Mouse (Mus musculus) MEL (cell line): ENCODE results near the gene Med13l. TPM values are rescaled to one million over a fixed set of nuclear protein-coding genes. Genes with fewer than 3 reads are reported as not detected.

Experiments
- DNase-seq: peaks from one replicate; pipeline ENCODE4 v3.0.0; 2011; ENCODE audit warnings: low read depth, low spot score
- H3K27ac ChIP-seq: 2 replicates; pipeline ENCODE4 v1.5.1; 2012; ENCODE audit warnings: low read depth, mild to moderate bottlenecking, control low read depth, low read length, moderate library complexity; ENCODE audit not compliant: control insufficient read depth
- H3K27me3 ChIP-seq, 2 experiments: fragments of 150-350 bp in 1 of 2; sonication (generic) in 1 of 2; 2 replicates each; pipeline ENCODE4 v1.6.1; 2012; ENCODE audit warnings: low read length in 2 of 2, mild to moderate bottlenecking in 2 of 2, improper control_type of control experiment in 1 of 2, moderate library complexity in 1 of 2; ENCODE audit not compliant: insufficient read depth in 2 of 2, control insufficient read depth in 1 of 2
- H3K36me3 ChIP-seq, 2 experiments: 2 replicates each; pipeline ENCODE4 v1.6.1; 2012 to 2014; ENCODE audit warnings: low read length in 2 of 2, improper control_type of control experiment in 1 of 2, inconsistent platforms in 1 of 2, mild to moderate bottlenecking in 1 of 2; ENCODE audit not compliant: insufficient read depth in 2 of 2, control insufficient read depth in 1 of 2
- H3K4me1 ChIP-seq, 2 experiments: fragments of 150-350 bp in 1 of 2; sonication (generic) in 1 of 2; 2 replicates each; pipeline ENCODE4 v1.6.1; 2012; ENCODE audit warnings: low read length in 2 of 2, improper control_type of control experiment in 1 of 2, mild to moderate bottlenecking in 1 of 2; ENCODE audit not compliant: insufficient read depth in 2 of 2, control insufficient read depth in 1 of 2
- H3K4me3 ChIP-seq, 2 experiments: fragments of 150-350 bp in 1 of 2; sonication (generic) in 1 of 2; 2 replicates each; pipeline ENCODE4 v1.5.1; 2012; ENCODE audit warnings: low read depth in 2 of 2, low read length in 2 of 2, mild to moderate bottlenecking in 2 of 2, moderate library complexity in 2 of 2, control low read depth in 1 of 2, improper control_type of control experiment in 1 of 2; ENCODE audit not compliant: control insufficient read depth in 1 of 2, insufficient read depth in 1 of 2
- H3K79me2 ChIP-seq: 2 replicates; pipeline ENCODE4 v1.6.1; 2012; ENCODE audit warnings: mild to moderate bottlenecking, low read length, moderate library complexity; ENCODE audit not compliant: control insufficient read depth, poor library complexity, insufficient read depth
- H3K9ac ChIP-seq: 2 replicates; pipeline ENCODE4 v1.6.1; 2012; ENCODE audit warnings: low read depth, mild to moderate bottlenecking, control low read depth, low read length, moderate library complexity; ENCODE audit not compliant: control insufficient read depth, poor library complexity, severe bottlenecking
- H3K9me3 ChIP-seq: fragments of 150-350 bp; sonication (generic); replicated peaks from 2 replicates; pipeline ENCODE4 v1.6.1; 2012; ENCODE audit warnings: mild to moderate bottlenecking, low read length, improper control_type of control experiment, moderate library complexity; ENCODE audit not compliant: insufficient read depth
- CHD2 ChIP-seq: IDR thresholded peaks from 2 replicates; pipeline ENCODE4 v1.6.1; 2011; ENCODE audit warnings: low read length, improper control_type of control experiment
- CTCF ChIP-seq, 3 experiments: IDR thresholded peaks in 2 of 3; conservative IDR thresholded peaks in 1 of 3; 2 replicates each; pipeline ENCODE4 v1.5.1; 2011 to 2012; ENCODE audit warnings: low read length in 3 of 3, low read depth in 2 of 3, mild to moderate bottlenecking in 2 of 3, improper control_type of control experiment in 1 of 3, inconsistent platforms in 1 of 3, mixed read lengths in 1 of 3, moderate library complexity in 1 of 3; ENCODE audit not compliant: control insufficient read depth in 1 of 3, insufficient read depth in 1 of 3, poor library complexity in 1 of 3, severe bottlenecking in 1 of 3
- E2F4 ChIP-seq: IDR thresholded peaks from 2 replicates; pipeline ENCODE4 v1.6.1; 2011; ENCODE audit warnings: low read depth, low read length, improper control_type of control experiment, borderline replicate concordance
- EP300 ChIP-seq, 2 experiments: IDR thresholded peaks; 2 replicates each; pipeline ENCODE4 v1.6.1; 2011; ENCODE audit warnings: improper control_type of control experiment in 2 of 2, low read length in 2 of 2, low read depth in 1 of 2, mild to moderate bottlenecking in 1 of 2
- JUND ChIP-seq: IDR thresholded peaks from 2 replicates; pipeline ENCODE4 v1.6.1; 2011; ENCODE audit warnings: low read depth, mild to moderate bottlenecking, improper control_type of control experiment, low read length
- KAT2A ChIP-seq: conservative IDR thresholded peaks from 2 replicates; pipeline ENCODE4 v1.6.1; 2012; ENCODE audit warnings: low read depth, low read length, improper control_type of control experiment, inconsistent platforms
- MAFK ChIP-seq: IDR thresholded peaks from 2 replicates; pipeline ENCODE4 v1.6.1; 2011; ENCODE audit warnings: low read depth, mild to moderate bottlenecking, low read length, improper control_type of control experiment, borderline replicate concordance
- MAX ChIP-seq: IDR thresholded peaks from 2 replicates; pipeline ENCODE4 v1.6.1; 2011; ENCODE audit warnings: low read length, improper control_type of control experiment
- MAZ ChIP-seq: IDR thresholded peaks from 2 replicates; pipeline ENCODE4 v1.6.1; 2012; ENCODE audit warnings: low read depth, mild to moderate bottlenecking, inconsistent platforms, low read length, improper control_type of control experiment
- MEF2A ChIP-seq: IDR thresholded peaks from 2 replicates; pipeline ENCODE4 v1.6.1; 2014; ENCODE audit warnings: low read depth, mild to moderate bottlenecking, inconsistent platforms, low read length, improper control_type of control experiment; ENCODE audit not compliant: poor library complexity, insufficient replicate concordance, severe bottlenecking; ENCODE audit errors: extremely low read depth
- POLR2A ChIP-seq, 2 experiments: IDR thresholded peaks; 2 replicates each; pipeline ENCODE4 v1.6.1; 2011 to 2012; ENCODE audit warnings: low read length in 2 of 2, mild to moderate bottlenecking in 2 of 2, control low read depth in 1 of 2, improper control_type of control experiment in 1 of 2, low read depth in 1 of 2, moderate library complexity in 1 of 2; ENCODE audit not compliant: control insufficient read depth in 1 of 2, insufficient read depth in 1 of 2, poor library complexity in 1 of 2
- POLR2AphosphoS2 ChIP-seq: IDR thresholded peaks from 2 replicates; pipeline ENCODE4 v1.6.1; 2011; ENCODE audit warnings: low read length, improper control_type of control experiment
- POLR2AphosphoS5 ChIP-seq: IDR thresholded peaks from 2 replicates; pipeline ENCODE4 v1.6.1; 2012; ENCODE audit warnings: low read depth, borderline replicate concordance, mild to moderate bottlenecking, inconsistent platforms, low read length, moderate library complexity, mixed read lengths
- RAD21 ChIP-seq: IDR thresholded peaks from 2 replicates; pipeline ENCODE4 v1.6.1; 2011; ENCODE audit warnings: mild to moderate bottlenecking, low read depth, low read length, improper control_type of control experiment
- SIN3A ChIP-seq: IDR thresholded peaks from 2 replicates; pipeline ENCODE4 v1.6.1; 2012; ENCODE audit warnings: low read length, improper control_type of control experiment, inconsistent platforms
- TAL1 ChIP-seq: IDR thresholded peaks from 2 replicates; pipeline ENCODE4 v1.6.1; 2012; ENCODE audit warnings: mild to moderate bottlenecking, inconsistent platforms, low read length, moderate library complexity, mixed read lengths
- USF2 ChIP-seq, 2 experiments: IDR thresholded peaks; 2 replicates each; pipeline ENCODE4 v1.6.1; 2011 to 2012; ENCODE audit warnings: improper control_type of control experiment in 2 of 2, low read length in 2 of 2, borderline replicate concordance in 1 of 2, inconsistent platforms in 1 of 2, low read depth in 1 of 2, mild to moderate bottlenecking in 1 of 2; ENCODE audit not compliant: insufficient read depth in 1 of 2
- polyA plus RNA-seq, 2 experiments: library from polyadenylated mRNA; stranded (reverse) in 1 of 2; unstranded in 1 of 2; fragments of >175 nt in 1 of 2; fragments of >200 nt in 1 of 2; gene quantifications; 2 replicates each; pipeline versions ENCODE4 v1.2.1 to v1.2.4; 2012; ENCODE audit warnings: low replicate concordance in 2 of 2, low read depth in 1 of 2; ENCODE audit not compliant: insufficient read length in 2 of 2, insufficient read depth in 1 of 2, missing spikeins in 1 of 2
- total RNA-seq: library from RNA; depleted of rRNA; stranded (reverse); fragments of 300-350 nt; gene quantifications from 2 replicates; pipeline ENCODE4 v1.2.3, GENCODE M21; 2012

Med13l gene
- total and polyA plus RNA-seq, 3 experiments = 13.4 to 16.1 TPM; not detected in 1

- Histone ChIP-seq H3K9me3 (no peaks in the 10 kb centered on the region), H3K9ac (no peak overlapping the region), H3K79me2 (peaks cover 57% of the 10 kb centered on the region), H3K27ac (no peak overlapping the region), H3K4me3 (no peak overlapping the region), H3K27me3 (no peaks in the 10 kb centered on the region), H3K36me3 (peaks cover 0 to 7% of the 10 kb centered on the region in 2 experiments; a peak in 3 of 4 replicates), H3K4me1 (peaks cover 2 to 10% of the 10 kb centered on the region in 2 experiments)
- no peak for TF ChIP-seq JUND
- TF ChIP-seq E2F4 = no peak
- TF ChIP-seq SIN3A = no peak
- no peak for TF ChIP-seq MEF2A
- TF ChIP-seq TAL1 = no peak
- TF ChIP-seq MAZ = no peak
- no peak for TF ChIP-seq POLR2AphosphoS5
- TF ChIP-seq MAX = no peak
- DNase-seq = no peak
Measured at GRCm38 (mm10) chr5:118576731-118577130, 16.3 kb downstream of the Med13l start.

GRCm38 (mm10) chr5:118585355-118585754 lies 24.9 kb downstream of the Med13l start:
- H3K9me3 ChIP-seq = no peaks in the 10 kb centered on the region
- peaks cover 66% of the 10 kb centered on the region for H3K79me2 ChIP-seq
- no peak for DNase-seq
- no peak overlapping the region for H3K4me3 ChIP-seq
- no peak for TF ChIP-seq POLR2A (IDR thresholded peaks at IDR 0.05; ENCODE audit: control insufficient read depth in 1 of 2, insufficient read depth in 1 of 2, low read depth in 1 of 2, low read length in 2 of 2, poor library complexity in 1 of 2)
- TF ChIP-seq POLR2AphosphoS2 = no peak
- TF ChIP-seq MAFK = no peak
- TF ChIP-seq MAZ = no peak
- no peak for TF ChIP-seq EP300 (IDR thresholded peaks at IDR 0.05; ENCODE audit: low read depth in 1 of 2, low read length in 2 of 2)
- no peak for TF ChIP-seq RAD21
- no peak for TF ChIP-seq USF2 (IDR thresholded peaks at IDR 0.05; ENCODE audit: borderline replicate concordance in 1 of 2, insufficient read depth in 1 of 2, low read depth in 1 of 2, low read length in 2 of 2)
- TF ChIP-seq CHD2 = no peak
- no peaks in the 10 kb centered on the region for H3K27me3 ChIP-seq
- no peak overlapping the region for H3K9ac ChIP-seq
- peaks cover 0 to 7% of the 10 kb centered on the region in 2 experiments; a peak in 2 of 4 replicates for H3K4me1 ChIP-seq
- no peak overlapping the region for H3K27ac ChIP-seq
- peaks cover 0 to 4% of the 10 kb centered on the region in 2 experiments; a peak in 2 of 4 replicates for H3K36me3 ChIP-seq

DNA sequence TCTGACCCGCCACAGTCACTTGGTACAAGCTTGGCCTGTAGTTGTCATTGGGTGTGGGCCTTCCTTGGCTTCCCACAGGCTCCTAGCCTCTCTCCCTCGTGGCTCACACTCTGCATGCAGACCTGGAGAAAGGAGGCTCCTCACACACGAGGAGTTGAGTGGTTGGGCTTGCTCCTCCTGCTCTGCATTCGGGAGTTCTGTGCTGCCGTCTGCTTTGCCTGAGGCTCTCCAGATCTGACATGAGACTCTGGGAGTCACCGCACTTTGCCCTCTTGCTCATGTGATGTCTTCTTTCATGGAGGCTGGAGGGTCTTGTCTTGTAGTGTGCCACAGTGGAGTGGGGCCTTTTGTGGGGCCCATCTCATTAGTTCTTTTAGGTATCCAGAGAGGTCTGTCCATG lies 26.1 kb downstream of the Med13l start:
- Histone ChIP-seq H3K4me3 (no peak overlapping the region), H3K9ac (no peak overlapping the region), H3K79me2 (peaks cover 69% of the 10 kb centered on the region), H3K9me3 (no peaks in the 10 kb centered on the region), H3K27me3 (no peaks in the 10 kb centered on the region), H3K4me1 (peaks cover 0 to 7% of the 10 kb centered on the region in 2 experiments; a peak in 2 of 4 replicates), H3K27ac (no peak overlapping the region), H3K36me3 (peaks cover 0 to 5% of the 10 kb centered on the region in 2 experiments; a peak in 2 of 4 replicates)
- no peak for DNase-seq
- TF ChIP-seq POLR2A (IDR thresholded peaks at IDR 0.05; ENCODE audit: control insufficient read depth in 1 of 2, insufficient read depth in 1 of 2, low read depth in 1 of 2, low read length in 2 of 2, poor library complexity in 1 of 2) = no peak
- no peak for TF ChIP-seq MAX
- no peak for TF ChIP-seq KAT2A
- TF ChIP-seq E2F4 = no peak
- TF ChIP-seq CTCF (IDR thresholded peaks at IDR 0.05 in 2 of 3, conservative IDR thresholded peaks at IDR 0.05 in 1 of 3; ENCODE audit: control insufficient read depth in 1 of 3, insufficient read depth in 1 of 3, low read depth in 2 of 3, low read length in 3 of 3, poor library complexity in 1 of 3, severe bottlenecking in 1 of 3) = no peak
- TF ChIP-seq POLR2AphosphoS5 = no peak
